Mouse (Mus musculus) CD4-positive helper T cell, adult 2 months (primary cell): ENCODE data around the gene Akap6.

Experiments used
- DNase-seq: peaks from one replicate; pipeline ENCODE4 v3.0.0-alpha.2; 2012; ENCODE audit warnings: low read depth, missing footprints, low spot score

Akap6 gene

DNA sequence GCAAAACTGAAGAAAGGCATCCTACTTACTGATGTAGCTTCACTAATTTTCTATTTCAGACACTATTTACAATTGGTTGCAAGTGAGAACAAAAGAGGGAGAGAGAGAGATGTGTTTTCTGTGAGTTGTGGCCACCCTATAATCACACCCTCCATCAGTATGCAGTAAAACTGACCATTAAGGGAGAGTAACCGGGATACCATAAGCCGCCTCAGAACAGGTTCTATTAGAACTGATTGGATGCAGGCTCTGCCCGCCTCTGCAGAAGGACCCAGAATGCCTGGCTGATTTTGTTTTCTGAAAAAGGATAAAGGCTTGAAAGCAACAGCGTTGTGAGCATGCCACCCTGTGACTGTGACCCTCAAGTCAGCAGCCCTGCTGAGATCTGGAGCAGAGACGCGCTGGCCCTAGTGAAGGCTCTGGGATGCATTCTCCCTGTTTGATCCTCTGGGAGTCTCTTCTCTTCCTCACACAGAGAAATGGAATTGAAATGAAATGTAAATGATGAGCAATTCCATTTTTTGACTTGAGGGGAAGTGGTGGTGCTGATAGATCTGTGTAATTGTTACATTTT, 445.0 kb downstream of the Akap6 start:
- DNase-seq, result no peak

DNA sequence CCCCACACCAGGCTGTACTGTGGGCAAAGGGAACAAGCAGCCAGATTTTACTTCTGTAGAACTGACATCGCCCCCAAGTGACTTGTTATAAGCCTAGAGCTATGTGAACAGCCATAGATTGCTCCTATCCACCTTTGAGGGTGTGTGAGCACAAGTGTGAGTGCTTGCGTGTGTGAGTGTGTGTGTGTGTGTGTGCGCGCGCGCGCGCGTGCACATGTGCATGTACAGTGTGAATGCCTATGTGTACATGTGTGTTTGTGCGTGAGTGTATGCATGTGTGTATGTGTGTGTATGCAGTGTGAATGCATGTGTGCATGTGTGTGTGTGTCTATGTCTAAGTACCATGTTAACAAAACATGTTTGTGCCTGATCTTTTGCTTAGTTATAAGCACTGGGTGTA, 445.6 kb downstream of the Akap6 start:
- no peak for DNase-seq

DNA sequence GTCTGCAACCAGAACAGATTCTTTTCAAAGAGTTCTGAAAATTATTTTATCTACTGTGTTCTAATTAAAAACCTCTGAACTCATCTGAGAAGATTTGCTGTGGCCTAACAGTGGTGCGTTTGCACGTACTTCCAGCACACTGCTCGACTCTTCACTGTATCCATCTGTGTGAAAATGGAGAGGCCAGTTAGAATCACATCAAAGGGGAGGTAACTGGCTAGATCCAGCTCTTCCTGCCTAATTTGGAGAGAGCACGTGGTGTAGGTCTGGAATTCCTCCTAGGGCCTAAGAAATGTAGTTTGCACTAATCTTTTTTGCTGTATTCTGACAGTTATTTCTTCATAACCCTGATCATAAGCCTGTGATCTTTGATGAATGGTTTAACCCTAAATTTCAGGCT, 446.3 kb downstream of the Akap6 start:
- no peak for DNase-seq

DNA sequence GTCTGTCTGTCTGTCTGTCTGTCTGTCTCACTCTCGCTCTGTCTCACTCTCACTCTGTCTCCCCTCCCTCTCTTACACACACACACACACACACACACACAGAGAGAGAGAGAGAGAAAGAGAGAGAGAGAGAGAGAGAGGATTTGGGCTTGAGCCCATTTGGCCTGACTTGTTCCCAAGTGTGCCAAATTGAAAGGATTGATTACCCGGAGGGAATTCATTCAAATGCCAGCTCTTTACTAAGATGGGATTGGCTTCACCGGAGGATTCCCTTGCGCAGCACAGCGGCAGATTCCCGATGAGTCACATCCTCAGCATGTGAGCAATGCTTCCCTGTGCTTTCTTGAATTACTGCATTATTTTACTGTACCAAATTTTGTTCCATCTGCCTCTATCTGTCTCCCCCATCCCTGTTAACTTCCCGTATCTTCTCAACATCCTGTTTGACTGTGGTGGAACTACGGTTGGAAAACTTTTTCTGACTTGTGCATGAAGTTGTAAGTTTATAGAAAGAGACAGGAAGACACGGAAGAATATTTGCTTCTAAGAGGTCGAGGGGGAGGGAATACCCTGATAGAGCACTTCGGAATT, 447.4 kb downstream of the Akap6 start:
- no peak for DNase-seq

DNA sequence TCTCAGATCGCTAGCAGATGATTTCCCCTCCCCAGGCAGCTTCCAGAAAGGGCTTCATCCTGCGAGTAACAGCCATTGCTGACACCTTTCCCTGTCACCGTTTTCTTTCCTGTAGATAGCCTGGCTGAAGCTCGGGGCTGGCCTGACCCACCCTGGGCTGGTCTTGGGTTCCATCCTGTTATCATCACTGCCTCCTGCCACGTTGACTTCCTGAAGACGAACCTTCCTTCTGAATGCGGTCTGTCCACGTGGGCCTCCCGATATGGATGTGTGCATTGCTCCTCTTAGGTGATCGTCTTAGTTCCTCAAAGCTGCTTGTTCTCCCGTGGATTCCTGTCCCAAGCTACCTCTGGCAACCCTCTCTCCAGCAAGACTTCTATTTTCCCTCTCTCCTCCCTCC, 448.5 kb downstream of the Akap6 start:
- no peak for DNase-seq

DNA sequence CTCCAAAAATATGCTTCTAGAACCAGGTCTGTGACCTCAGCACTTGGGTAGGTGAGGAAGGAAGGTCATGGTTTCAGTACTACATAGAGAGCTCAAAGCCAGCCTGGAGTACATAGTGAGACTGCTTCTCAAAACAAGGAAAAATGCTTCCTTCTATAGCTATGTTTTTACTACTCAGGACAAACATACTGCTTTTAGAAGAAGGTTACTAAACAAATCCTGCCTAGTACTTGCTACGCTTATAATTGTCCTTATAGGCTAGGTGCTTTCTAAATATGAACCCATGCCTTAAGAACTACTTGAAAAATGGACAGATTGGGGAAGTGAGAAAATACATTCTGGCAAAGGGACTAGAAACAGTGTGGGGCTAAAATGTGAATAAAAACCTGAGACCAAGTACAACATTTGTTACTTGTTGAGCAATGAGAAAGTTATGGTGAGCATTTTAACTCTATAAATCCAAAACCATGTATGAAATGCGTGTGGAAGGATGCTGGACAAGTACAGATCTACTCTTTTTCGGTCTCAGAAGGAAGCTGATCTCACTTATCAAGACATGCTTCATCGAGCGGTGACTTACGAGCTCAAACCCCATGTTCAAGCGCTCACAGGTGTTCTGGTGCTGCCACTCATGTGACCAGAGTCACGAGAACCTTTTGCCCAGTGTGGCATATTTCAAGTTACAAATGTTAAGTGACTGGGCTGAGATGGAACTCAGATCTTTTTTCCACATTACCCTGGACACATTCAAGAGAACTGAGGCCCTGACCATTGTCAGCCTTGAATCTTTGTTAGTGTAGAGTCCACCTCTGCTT, 469.2 kb downstream of the Akap6 start:
- DNase-seq, result no peak

DNA sequence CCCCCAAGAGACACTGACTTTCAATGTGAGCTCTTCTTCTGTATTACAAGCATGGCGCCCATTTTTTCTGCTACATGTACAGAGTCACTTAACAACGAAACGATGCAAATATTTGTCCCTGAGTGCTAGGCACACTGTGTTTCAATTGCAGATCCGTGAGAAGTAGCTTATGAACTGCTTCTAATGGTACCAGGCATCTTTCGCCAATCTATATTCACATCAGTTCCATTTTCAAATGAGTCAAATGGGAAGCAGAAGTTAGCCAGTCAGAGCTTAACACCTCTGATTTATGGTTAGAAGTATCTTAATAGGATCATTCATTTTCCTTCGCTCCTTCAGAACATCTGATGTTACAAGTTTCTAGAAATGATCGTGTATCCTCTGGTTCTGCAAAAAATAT, 492.3 kb downstream of the Akap6 start:
- DNase-seq, result no peak

DNA sequence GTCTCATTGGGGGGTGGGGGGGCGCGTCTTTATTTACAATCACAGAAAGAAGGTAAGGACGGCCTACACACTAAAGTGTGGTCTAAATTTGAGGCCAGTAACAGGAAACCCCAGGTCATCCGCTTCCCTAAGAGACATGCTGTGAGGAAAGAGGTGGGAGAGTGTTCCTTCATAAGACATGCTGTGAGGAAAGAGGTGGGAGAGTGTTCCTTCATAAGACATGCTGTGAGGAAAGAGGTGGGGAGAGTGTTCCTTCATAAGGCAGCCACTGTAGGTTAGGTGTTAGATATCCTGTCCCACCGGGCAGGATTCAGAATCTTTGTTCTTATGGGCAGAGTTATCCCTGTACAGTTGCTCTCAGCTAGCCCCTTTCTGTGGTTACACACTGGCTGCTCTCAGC, 494.5 kb downstream of the Akap6 start:
- DNase-seq, result no peak
